Mouse (Mus musculus) left cerebral cortex, adult 18-20 months (tissue): ENCODE data around the gene Hist2h2bb. TPM values are rescaled to one million over a fixed set of nuclear protein-coding genes. Genes with fewer than 3 reads are reported as not detected.
"Not testable (repeated sequence)": the region's sequence is repeated elsewhere in the genome, so short reads cannot be mapped to it uniquely, and the experiment has no call there.

ENCODE experiments used
- DNase-seq, 2 experiments: peaks; one replicate each; pipeline ENCODE4 v3.0.0; 2021 to 2022; ENCODE audit warnings: low spot score in 2 of 2, mixed read lengths in 1 of 2
- total RNA-seq, 2 experiments: library from RNA; stranded (reverse); gene quantifications; 2 replicates each; pipeline ENCODE4 v1.2.3; 2021

The Hist2h2bb gene
- total RNA-seq, 2 experiments from 2014 or later: 210 to 215 TPM

- peak; percentile 24 to 56 for DNase-seq
Measured at GRCm38 (mm10) chr3:96263558-96264403, 5.8 kb upstream of the Hist2h2bb start.

- no peak for DNase-seq
Measured at GRCm38 (mm10) chr3:96264404-96264949, 5.1 kb upstream of the Hist2h2bb start.

- DNase-seq: no peak
Measured at GRCm38 (mm10) chr3:96266132-96266710, 3.3 kb upstream of the Hist2h2bb start.

- DNase-seq: no peak
Measured at GRCm38 (mm10) chr3:96267541-96267940, 2.0 kb upstream of the Hist2h2bb start.

- DNase-seq: peak; percentile 75 to 83
Measured at GRCm38 (mm10) chr3:96268051-96268775, 1.3 kb upstream of the Hist2h2bb start, which contains the start of gene Hist2h3b. Gene Hist2h3b, plus strand, starts transcription at chr3:96268654.

- DNase-seq: not testable (repeated sequence)
Measured at GRCm38 (mm10) chr3:96268776-96269378, 675 bp upstream of the Hist2h2bb start.

- no peak for DNase-seq
Measured at GRCm38 (mm10) chr3:96273591-96274465, 4.3 kb downstream of the Hist2h2bb start.

GRCm38 (mm10) chr3:96277428-96277799 is 7.9 kb downstream of the Hist2h2bb start:
- peak; percentile 47 to 60 for DNase-seq

- peak; percentile 90 to 93 for DNase-seq
Measured at GRCm38 (mm10) chr3:96277800-96278624, 8.5 kb downstream of the Hist2h2bb start.

- no peak for DNase-seq
Measured at GRCm38 (mm10) chr3:96280660-96281059, 11.1 kb downstream of the Hist2h2bb start.

GRCm38 (mm10) chr3:96284457-96284856 is 14.9 kb downstream of the Hist2h2bb start:
- peak in 1 of 2 experiments; percentile 35 for DNase-seq

- not testable (repeated sequence) for DNase-seq
Measured at GRCm38 (mm10) chr3:96287334-96287733, 17.8 kb downstream of the Hist2h2bb start.

- no peak for DNase-seq
Measured at GRCm38 (mm10) chr3:96289201-96289600, 19.6 kb downstream of the Hist2h2bb start.

GRCm38 (mm10) chr3:96290727-96291126 is 21.2 kb downstream of the Hist2h2bb start:
- not testable (repeated sequence) for DNase-seq

GRCm38 (mm10) chr3:96292641-96293040 is 23.1 kb downstream of the Hist2h2bb start:
- DNase-seq: no peak

- no peak for DNase-seq
Measured at GRCm38 (mm10) chr3:96293368-96293767, 23.8 kb downstream of the Hist2h2bb start.

- no peak for DNase-seq
Measured at GRCm38 (mm10) chr3:96293787-96294186, 24.2 kb downstream of the Hist2h2bb start, which contains the start of gene Fcgr1. Gene Fcgr1, minus strand, starts transcription at chr3:96293969.

- no peak for DNase-seq
Measured at GRCm38 (mm10) chr3:96298360-96298759, 28.8 kb downstream of the Hist2h2bb start.

- no peak for DNase-seq
Measured at GRCm38 (mm10) chr3:96299562-96299961, 30.0 kb downstream of the Hist2h2bb start.
